In the genomic region with DNA sequence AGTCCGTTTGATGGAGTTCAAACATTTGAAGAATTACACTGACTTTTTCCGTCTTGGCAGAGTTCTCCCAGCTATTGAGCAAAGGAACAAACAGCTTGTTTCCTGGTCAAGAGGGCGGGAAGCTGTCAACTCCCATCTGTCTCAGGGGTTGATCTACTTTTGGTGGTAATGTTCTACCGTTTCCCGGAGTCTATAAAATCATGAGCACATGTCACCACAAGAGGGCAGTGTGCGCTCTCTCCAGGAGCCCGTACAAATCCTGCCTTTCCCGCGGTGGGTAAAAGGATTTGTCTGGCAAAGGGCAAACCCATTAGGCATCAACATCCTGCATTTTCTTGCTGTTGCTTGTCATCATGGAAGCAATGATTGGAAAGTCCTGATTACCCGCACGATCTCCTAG, we compare ENCODE assay signal across 9 mouse cellular contexts.
DNase-seq lines count a peak whose midpoint lies in the region; ATAC-seq and TF ChIP-seq lines count a peak whose summit lies in the region.
"Had no signal": no experiment of that assay in that cellular context is flagged by ENCODE, and none has a peak within 500 bp of the region (broad histone marks: within the 10 kb centered on the region; RNA-seq: fewer than 3 reads in every experiment).

No protein-coding gene starts in this region.

- peak overlapping the region; percentile 35 for H3K4me3 ChIP-seq in gastrocnemius, adult 2 months
- no peak overlapping the region for H3K4me3 ChIP-seq in hindbrain, postnatal 0 days (ENCODE audit: low read length)
- H3K4me3 ChIP-seq: midbrain, embryonic 12.5 days had no signal

- peak; percentile 69 to 72 for DNase-seq in adrenal gland, adult 18-20 months (ENCODE audit: low spot score in 2 of 2)
- DNase-seq in cerebellum, postnatal 36 days: peak; percentile 62 to 73
- DNase-seq in gastrocnemius, adult 2 months: peak; percentile 73
- DNase-seq in hindbrain, postnatal 0 days (ENCODE audit: low spot score): peak; percentile 95
- DNase-seq in left cerebral cortex, adult 11 months (ENCODE audit: low spot score): peak; percentile 47
- DNase-seq in right cerebral cortex, postnatal 36 days (ENCODE audit: low spot score in 2 of 2): peak; percentile 46 to 57

- H3K36me3 ChIP-seq in hindbrain, postnatal 0 days (ENCODE audit: insufficient read depth, low read length): no peaks in the 10 kb centered on the region
- H3K36me3 ChIP-seq: midbrain, embryonic 12.5 days had no signal

- H3K27ac ChIP-seq in gastrocnemius, adult 2 months: peak overlapping the region; percentile 16; the same call in 1 of the 2 replicates
- no peak overlapping the region for H3K27ac ChIP-seq in hindbrain, postnatal 0 days
- H3K27ac ChIP-seq: midbrain, embryonic 12.5 days had no signal

- H3K9ac ChIP-seq in hindbrain, postnatal 0 days (replicated peaks; ENCODE audit: low read length): no peak overlapping the region
- H3K9ac ChIP-seq: midbrain, embryonic 12.5 days had no signal

- peak; percentile 93; the same call in 1 of the 2 replicates for TF ChIP-seq CTCF in gastrocnemius, adult 2 months (IDR thresholded peaks at IDR 0.05)
- TF ChIP-seq CTCF in hindbrain, postnatal 0 days (IDR thresholded peaks at IDR 0.05; ENCODE audit: low read depth): peak; percentile 94

- H3K4me2 ChIP-seq in hindbrain, postnatal 0 days (ENCODE audit: low read depth, low read length): peak overlapping the region; percentile 30
- H3K4me2 ChIP-seq: midbrain, embryonic 12.5 days had no signal

- ATAC-seq in hindbrain, postnatal 0 days: 0 out of 2 replicates have a peak, but pooled peaks have one; percentile 43
- peak; percentile 72 for ATAC-seq in megakaryocyte, adult 5-6 weeks (ENCODE audit: poor library complexity, severe bottlenecking)
- ATAC-seq in monocyte, adult 5-6 weeks (replicated peaks; ENCODE audit: insufficient number of reproducible peaks, low FRiP score, low TSS enrichment, poor library complexity, severe bottlenecking): no peak; the same call in 1 of the 2 replicates

- 7% methylated on average over 11 of the region's 11 CpGs for WGBS in hindbrain, postnatal 0 days

- H3K9me3 ChIP-seq in hindbrain, postnatal 0 days (ENCODE audit: low read length): no peaks in the 10 kb centered on the region

- H3K27me3 ChIP-seq in hindbrain, postnatal 0 days (ENCODE audit: insufficient read depth, low read length): no peaks in the 10 kb centered on the region
- H3K27me3 ChIP-seq: midbrain, embryonic 12.5 days had no signal

- intact Hi-C loops in gastrocnemius, adult 2 months (cut with DNase I): loop anchor here (5.0 kb wide), 2 partner anchors 46 to 1041 kb away; no protein-coding TSS in a partner anchor

- no peaks in the 10 kb centered on the region for H3K4me1 ChIP-seq in hindbrain, postnatal 0 days (ENCODE audit: insufficient read depth, low read length)
